Mouse (Mus musculus): ENCODE results near the gene Nicn1. TPM values are rescaled to one million over a fixed set of nuclear protein-coding genes. Genes with fewer than 3 reads are reported as not detected.

Nicn1 gene
- 31.6 and 34.3 TPM in 2 replicates for polyA plus RNA-seq (2016; fragmentation: Nextera tagmentation; extraction: Ambion mirVana)

DNA sequence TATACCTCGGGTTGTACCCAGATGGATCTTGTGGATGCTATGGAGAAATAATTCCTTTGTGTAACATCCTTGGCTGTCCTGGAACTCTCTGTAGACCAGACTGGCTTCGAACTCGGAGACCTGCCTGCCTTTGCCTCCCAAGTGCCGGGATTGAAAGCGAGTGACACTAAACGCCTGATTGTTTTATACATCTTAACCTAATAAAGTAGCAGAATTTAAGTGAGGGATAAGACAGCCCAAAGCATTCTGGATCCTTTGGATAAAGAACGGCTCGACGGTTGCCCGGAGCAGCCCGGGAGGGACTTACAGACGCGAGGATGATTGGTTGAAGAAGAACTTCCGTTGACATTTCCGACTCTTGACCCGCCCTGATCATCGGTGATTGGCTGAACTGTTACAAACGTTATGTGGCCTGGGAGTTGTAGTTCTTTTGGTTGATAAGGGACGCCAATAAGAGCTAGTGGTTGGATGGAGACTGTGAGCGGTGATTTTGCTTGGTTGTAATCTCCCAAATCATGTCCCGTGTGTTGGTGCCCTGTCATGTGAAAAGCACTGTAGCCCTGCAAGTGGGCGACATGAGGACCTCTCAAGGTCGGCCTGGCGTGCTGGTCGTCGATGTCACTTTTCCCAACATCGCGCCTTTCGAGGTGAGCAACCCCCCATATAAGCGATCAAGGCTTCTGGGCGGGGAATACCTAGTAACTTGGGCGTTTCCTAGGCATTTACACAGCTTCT is at the start of gene Nicn1:
Gene Nicn1 (plus strand): TSS at position 414 of the 735 bp plus-strand sequence.
- Histone ChIP-seq H3K4me3 (peak within 1 kb of the TSS; percentile 64), H3K27ac (peak within 1 kb of the TSS; percentile 91), H3K4me1 (peaks cover 12% of the 10 kb centered on the region), H3K9me3 (no peaks in the 10 kb centered on the region), H3K36me3 (replicated peaks) (peaks cover 13% of the 10 kb centered on the region), H3K27me3 (ENCODE audit: poor library complexity, severe bottlenecking) (no peaks in the 10 kb centered on the region)
- peak; percentile 87 for DNase-seq (ENCODE audit: extremely low spot score, low spot score)
- under 1% methylated on average over 32 of the region's 32 CpGs for WGBS

DNA sequence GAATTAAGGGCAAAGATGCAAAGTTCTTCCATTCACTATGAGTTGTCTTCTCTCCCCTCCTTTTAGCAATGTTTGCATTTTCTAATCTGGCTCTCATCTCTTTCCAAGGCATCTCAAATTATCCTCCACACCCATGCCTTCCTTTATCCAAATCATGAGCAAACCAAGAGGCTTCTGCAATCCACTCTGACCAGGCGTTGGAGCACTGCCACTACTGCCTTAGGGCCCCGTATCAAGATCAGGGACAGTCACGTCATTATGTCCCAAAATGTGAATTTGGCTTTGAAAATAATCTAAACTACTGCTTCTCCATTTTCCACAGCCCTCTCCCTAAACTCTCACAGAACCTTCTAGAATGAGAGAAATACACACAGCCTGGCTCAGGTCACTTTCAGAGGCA is 45.7 kb upstream of the Nicn1 start:
- Histone ChIP-seq H3K27ac (no peak overlapping the region), H3K27me3 (ENCODE audit: poor library complexity, severe bottlenecking) (no peaks in the 10 kb centered on the region), H3K9me3 (no peaks in the 10 kb centered on the region), H3K4me3 (no peak overlapping the region), H3K36me3 (replicated peaks) (peaks cover 78% of the 10 kb centered on the region), H3K4me1 (no peaks in the 10 kb centered on the region; the same call in 1 of the 2 replicates)
- WGBS = 92% methylated on average over 3 of the region's 3 CpGs
- no peak for DNase-seq (ENCODE audit: extremely low spot score, low spot score)

DNA sequence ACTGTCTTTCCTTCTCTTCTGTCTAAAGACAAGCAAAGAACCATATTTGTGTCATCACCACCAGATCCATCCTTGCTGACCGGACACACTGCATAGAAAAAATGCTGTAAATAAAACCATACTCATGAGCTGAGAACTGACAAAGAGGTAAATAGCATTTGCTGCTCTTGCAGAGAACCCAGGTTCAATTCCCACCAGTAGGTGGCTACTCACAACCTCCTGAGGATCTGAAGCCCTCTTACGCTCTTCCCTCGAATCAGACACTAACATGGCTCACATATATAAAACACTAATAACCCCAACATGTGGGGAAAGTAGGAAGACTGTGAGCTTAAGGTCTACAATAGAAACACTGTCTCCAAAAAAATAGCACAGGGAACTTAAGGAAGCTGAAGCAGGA is 45.2 kb upstream of the Nicn1 start:
- no peak for DNase-seq (ENCODE audit: extremely low spot score, low spot score)
- Histone ChIP-seq H3K27me3 (ENCODE audit: poor library complexity, severe bottlenecking) (no peaks in the 10 kb centered on the region), H3K27ac (no peak overlapping the region), H3K9me3 (no peaks in the 10 kb centered on the region), H3K36me3 (replicated peaks) (peaks cover 78% of the 10 kb centered on the region), H3K4me3 (no peak overlapping the region), H3K4me1 (no peaks in the 10 kb centered on the region; the same call in 1 of the 2 replicates)
- WGBS = 93% methylated on average over 3 of the region's 3 CpGs

DNA sequence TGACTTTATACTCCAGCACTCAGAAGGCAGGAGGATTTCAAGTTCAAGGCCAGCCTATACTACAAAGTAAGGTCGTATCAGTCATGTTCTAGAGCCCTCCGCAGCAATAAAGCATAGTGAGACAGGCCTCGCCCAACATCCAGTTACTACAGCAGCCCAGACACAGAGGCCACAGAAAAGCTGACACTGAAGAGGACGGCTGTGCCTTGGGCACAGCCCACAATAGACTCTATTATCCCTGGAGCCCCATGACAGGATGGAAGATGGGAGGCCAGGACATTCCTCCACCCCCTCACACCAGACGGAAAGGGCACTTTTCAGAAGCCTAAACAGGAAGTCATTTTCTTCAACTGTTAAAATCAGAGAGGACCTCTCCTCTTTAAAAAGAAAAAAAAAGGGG is 41.3 kb upstream of the Nicn1 start:
- H3K4me1 ChIP-seq = no peaks in the 10 kb centered on the region
- H3K27me3 ChIP-seq (ENCODE audit: poor library complexity, severe bottlenecking) = no peaks in the 10 kb centered on the region
- peaks cover 84% of the 10 kb centered on the region for H3K36me3 ChIP-seq (replicated peaks)
- WGBS = 59% methylated on average over 5 of the region's 5 CpGs
- no peak overlapping the region for H3K27ac ChIP-seq
- H3K9me3 ChIP-seq = no peaks in the 10 kb centered on the region
- no peak for DNase-seq (ENCODE audit: extremely low spot score, low spot score)
- no peak overlapping the region for H3K4me3 ChIP-seq

DNA sequence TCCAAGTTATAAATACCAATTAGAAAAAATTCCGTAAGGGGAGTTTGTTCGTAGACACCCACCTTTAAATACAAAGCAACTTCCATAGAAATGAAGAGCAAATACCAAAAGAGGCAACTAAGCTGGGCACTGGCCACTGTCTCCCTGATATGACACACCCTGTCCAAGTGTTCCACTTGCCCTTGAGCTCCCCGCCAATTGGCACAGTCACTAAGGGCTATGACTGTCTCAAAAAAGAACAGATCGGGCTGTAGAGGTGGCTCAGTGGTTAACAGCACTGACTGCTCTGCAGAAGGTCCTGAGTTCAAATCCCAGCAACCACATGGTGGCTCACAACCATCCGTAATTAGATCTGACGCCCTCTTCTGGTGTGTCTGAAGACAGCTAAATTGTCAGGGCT is 38.4 kb upstream of the Nicn1 start:
- H3K4me1 ChIP-seq = no peaks in the 10 kb centered on the region
- WGBS = 95% methylated on average over 6 of the region's 6 CpGs
- peaks cover 61% of the 10 kb centered on the region for H3K36me3 ChIP-seq (replicated peaks)
- H3K4me3 ChIP-seq = no peak overlapping the region
- H3K27me3 ChIP-seq (ENCODE audit: poor library complexity, severe bottlenecking) = no peaks in the 10 kb centered on the region
- DNase-seq (ENCODE audit: extremely low spot score, low spot score) = no peak
- H3K9me3 ChIP-seq = no peaks in the 10 kb centered on the region
- H3K27ac ChIP-seq = no peak overlapping the region

DNA sequence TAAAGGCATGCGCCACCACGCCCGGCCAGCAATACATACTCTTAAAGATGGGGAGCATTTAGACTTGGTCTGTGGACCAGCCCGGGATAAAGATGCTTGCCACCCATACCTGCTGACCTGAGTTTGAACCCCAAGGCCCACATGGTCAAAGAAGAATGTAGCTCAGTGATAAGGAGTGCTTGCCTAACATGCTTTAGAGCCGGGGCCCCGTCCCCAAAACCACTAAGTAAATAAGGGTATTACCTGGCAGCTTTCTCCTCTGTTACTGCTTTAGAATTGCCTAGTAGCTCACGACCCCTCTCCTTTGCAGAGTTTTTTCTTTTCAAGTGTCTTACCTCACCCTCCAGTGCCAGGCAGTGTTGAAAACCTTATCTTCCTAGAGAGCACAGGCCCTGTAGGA is 37.5 kb upstream of the Nicn1 start:
- Histone ChIP-seq H3K27me3 (ENCODE audit: poor library complexity, severe bottlenecking) (no peaks in the 10 kb centered on the region), H3K27ac (no peak overlapping the region), H3K36me3 (replicated peaks) (peaks cover 61% of the 10 kb centered on the region), H3K9me3 (no peaks in the 10 kb centered on the region), H3K4me1 (no peaks in the 10 kb centered on the region), H3K4me3 (no peak overlapping the region)
- WGBS = 95% methylated on average over 7 of the region's 7 CpGs
- DNase-seq (ENCODE audit: extremely low spot score, low spot score) = no peak

DNA sequence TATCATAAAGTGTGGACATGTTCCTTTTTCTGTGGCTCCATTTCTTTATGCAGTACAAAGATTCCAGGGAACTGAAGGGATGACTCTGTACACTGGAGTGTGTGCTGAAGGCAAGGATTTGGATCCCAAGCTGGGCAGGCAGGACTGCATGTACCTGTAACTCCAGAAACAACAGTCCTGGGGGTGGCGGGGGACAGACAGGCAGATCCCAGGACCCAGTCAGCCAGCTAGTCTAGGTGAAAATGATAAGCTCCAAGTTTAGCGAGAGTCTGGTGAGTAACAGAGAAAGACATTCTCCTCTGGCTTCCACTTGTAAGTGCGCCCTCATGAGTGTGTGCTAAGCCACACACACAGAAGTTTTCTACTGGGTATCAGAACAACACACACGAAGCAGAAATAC is 29.7 kb upstream of the Nicn1 start:
- WGBS = 90% methylated on average over 4 of the region's 4 CpGs
- H3K36me3 ChIP-seq (replicated peaks) = peaks cover 29% of the 10 kb centered on the region
- no peak overlapping the region for H3K4me3 ChIP-seq
- no peaks in the 10 kb centered on the region for H3K9me3 ChIP-seq
- H3K27me3 ChIP-seq (ENCODE audit: poor library complexity, severe bottlenecking) = no peaks in the 10 kb centered on the region
- peaks cover 39% of the 10 kb centered on the region for H3K4me1 ChIP-seq
- no peak overlapping the region for H3K27ac ChIP-seq
- DNase-seq (ENCODE audit: extremely low spot score, low spot score) = no peak

DNA sequence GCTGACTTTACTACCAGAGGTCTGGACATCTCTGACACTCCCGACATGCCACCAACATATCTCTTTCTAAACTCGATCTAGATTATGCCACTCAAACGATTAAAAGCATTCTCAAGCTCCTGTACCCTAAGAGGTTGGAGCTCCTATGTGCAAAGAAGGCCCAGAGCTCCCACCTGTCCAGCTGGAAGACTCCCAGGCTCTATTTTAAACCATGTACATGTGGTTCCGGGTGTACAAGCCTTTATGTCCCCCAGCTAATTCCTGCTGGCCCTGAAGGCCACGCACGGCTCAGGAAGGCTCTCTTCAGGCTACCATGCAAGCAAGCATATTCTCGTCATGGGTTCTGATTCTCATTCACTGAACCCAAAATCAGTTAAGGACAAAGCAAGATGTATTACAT is 28.4 kb upstream of the Nicn1 start:
- H3K27ac ChIP-seq = no peak overlapping the region
- H3K4me1 ChIP-seq = peaks cover 39% of the 10 kb centered on the region
- H3K9me3 ChIP-seq = no peaks in the 10 kb centered on the region
- peak overlapping the region; percentile 97 for H3K4me3 ChIP-seq
- H3K36me3 ChIP-seq (replicated peaks) = peaks cover 23% of the 10 kb centered on the region
- no peaks in the 10 kb centered on the region for H3K27me3 ChIP-seq (ENCODE audit: poor library complexity, severe bottlenecking)
- DNase-seq (ENCODE audit: extremely low spot score, low spot score) = no peak
- WGBS = 83% methylated on average over 7 of the region's 7 CpGs

DNA sequence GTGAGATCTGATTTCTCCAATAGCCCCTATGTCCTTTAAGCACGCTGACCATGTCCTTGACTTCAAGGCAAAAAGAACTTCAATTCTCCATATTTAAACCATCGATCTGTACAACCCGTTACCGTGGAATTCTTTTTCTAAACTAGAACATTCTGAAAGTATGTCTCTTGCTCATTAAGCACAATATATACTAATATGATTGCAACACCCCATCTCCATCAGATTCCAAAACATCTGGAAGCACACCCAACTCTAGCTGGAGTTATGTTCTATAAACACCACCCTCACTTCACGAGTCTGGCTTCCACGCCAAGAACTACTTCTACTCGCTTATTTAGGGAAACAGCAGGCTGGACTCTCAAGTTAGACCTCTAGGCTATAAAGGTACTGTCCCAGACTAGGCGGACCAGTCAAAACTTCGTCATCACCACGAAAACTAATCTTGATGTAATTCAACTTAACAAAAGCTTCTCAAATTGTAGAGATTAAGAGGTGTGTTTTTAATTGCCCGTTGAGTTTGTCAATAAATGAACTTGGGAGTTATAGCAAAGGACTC is 27.7 kb upstream of the Nicn1 start:
- Histone ChIP-seq H3K9me3 (no peaks in the 10 kb centered on the region), H3K27ac (peak overlapping the region; percentile 96), H3K4me1 (peaks cover 39% of the 10 kb centered on the region), H3K27me3 (ENCODE audit: poor library complexity, severe bottlenecking) (no peaks in the 10 kb centered on the region), H3K36me3 (replicated peaks) (peaks cover 16% of the 10 kb centered on the region), H3K4me3 (peak overlapping the region; percentile 97)
- 52% methylated on average over 11 of the region's 11 CpGs for WGBS
- DNase-seq (ENCODE audit: extremely low spot score, low spot score) = no peak

DNA sequence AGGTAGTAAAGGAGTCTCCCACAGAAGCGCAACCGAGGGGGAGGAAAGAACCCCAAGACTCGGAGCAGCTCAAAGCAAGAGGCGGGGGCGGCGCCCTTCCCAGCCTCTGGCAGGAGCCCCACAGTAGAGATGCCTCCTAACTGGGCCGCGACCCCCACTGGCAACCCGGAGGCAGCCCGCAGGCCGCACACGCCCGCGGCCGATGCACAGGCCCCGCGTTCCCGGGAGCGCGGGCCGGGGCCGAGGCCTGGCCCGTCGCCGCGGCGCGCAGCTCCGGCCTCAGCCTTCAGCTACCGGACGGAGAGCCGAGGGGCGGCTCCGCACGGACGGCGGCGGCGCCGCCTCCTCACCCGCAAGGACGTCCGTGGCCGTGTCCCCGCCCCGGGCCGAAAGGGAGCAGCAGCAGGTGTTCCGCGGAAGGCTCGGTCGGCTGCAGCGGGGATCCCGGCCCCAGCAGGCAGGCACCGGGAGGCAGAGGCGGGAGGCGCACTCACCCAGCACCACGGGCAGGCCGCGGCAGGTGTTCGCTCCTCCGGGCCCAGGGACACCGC is 27.0 kb upstream of the Nicn1 start:
- no peak for DNase-seq (ENCODE audit: extremely low spot score, low spot score)
- Histone ChIP-seq H3K4me3 (peak overlapping the region; percentile 97), H3K9me3 (no peaks in the 10 kb centered on the region), H3K36me3 (replicated peaks) (peaks cover 11% of the 10 kb centered on the region; the same call in 1 of the 2 replicates), H3K4me1 (peaks cover 39% of the 10 kb centered on the region), H3K27ac (peak overlapping the region; percentile 96), H3K27me3 (ENCODE audit: poor library complexity, severe bottlenecking) (no peaks in the 10 kb centered on the region)
- 0% methylated on average over 62 of the region's 62 CpGs for WGBS

DNA sequence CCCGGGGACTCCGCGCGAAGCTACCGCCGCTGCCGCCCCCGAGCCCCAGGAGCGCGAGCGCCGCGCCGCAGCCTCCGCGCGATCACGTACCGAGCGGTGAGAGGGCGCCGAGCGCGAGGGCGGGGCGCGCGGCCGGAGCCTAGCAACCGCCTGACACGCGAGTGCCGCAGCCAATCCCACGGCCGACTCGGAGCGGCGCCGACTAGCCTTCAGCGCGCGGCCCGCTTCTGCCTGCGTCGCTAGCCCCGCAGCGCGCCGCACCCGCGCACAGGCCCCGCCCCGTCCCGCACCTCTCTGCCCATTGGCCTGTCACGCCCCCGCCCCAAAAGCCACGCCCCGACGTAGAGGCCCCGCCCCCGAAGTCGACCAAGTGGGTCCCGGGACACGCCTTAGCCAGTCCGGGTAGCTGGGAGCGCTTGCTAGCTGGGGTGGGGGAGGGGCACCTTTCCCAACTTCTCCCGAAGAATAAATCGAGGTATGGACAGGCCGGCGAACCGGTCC is 26.5 kb upstream of the Nicn1 start, which contains the start of gene Dag1:
Gene Dag1 (minus strand): TSS at position 269 of the 501 bp plus-strand sequence.
- H3K4me1 ChIP-seq = peaks cover 39% of the 10 kb centered on the region
- H3K27me3 ChIP-seq (ENCODE audit: poor library complexity, severe bottlenecking) = no peaks in the 10 kb centered on the region
- no peaks in the 10 kb centered on the region for H3K9me3 ChIP-seq
- peak within 1 kb of the TSS; percentile 97 for H3K4me3 ChIP-seq
- peaks cover 11% of the 10 kb centered on the region; the same call in 1 of the 2 replicates for H3K36me3 ChIP-seq (replicated peaks)
- DNase-seq (ENCODE audit: extremely low spot score, low spot score) = peak; percentile 99
- under 1% methylated on average over 69 of the region's 71 CpGs for WGBS
- H3K27ac ChIP-seq = peak within 1 kb of the TSS; percentile 96

DNA sequence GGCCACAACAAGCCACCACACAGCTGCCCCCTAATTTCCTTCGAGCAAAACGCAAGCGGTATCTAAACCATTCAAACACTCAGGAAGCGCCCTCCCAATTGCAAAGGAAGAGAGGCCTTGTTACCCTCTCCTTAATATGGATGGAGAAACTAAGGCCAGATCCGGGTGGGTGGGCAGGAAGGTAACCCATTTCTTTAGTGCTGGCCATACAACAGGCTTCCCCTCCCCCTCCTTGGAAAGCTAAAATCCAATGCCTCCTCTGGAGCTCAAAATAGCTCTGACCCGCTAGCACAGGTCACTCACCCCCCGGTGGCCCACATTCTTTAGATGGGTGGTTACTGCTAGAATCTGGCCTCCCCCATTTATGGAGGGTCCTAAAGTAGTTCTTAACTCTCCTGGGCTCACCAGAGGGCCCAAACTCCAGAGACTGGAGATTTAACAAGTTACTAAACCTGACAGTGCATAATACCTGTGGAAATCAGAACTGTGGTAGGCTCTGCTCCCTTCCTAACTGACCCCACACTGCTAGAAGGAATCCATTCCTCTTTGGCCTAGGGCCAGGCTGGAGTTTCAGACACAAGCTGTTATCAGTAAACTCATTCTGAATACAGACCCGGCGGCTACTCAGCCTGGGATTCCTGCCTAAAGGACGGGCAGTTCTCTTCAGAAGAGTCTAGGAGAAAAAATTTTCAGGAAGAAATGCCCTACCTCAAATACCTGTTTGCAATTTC is 25.9 kb upstream of the Nicn1 start:
- no peak for DNase-seq (ENCODE audit: extremely low spot score, low spot score)
- WGBS = 13% methylated on average over 10 of the region's 10 CpGs

More for the DNA sequence above, 25.9 kb upstream of the Nicn1 start:
- Histone ChIP-seq H3K27me3 (ENCODE audit: poor library complexity, severe bottlenecking) (no peaks in the 10 kb centered on the region), H3K36me3 (replicated peaks) (peaks cover 11% of the 10 kb centered on the region; the same call in 1 of the 2 replicates), H3K27ac (peak overlapping the region; percentile 96), H3K4me3 (peak overlapping the region; percentile 97), H3K4me1 (peaks cover 39% of the 10 kb centered on the region), H3K9me3 (no peaks in the 10 kb centered on the region)
